Mouse (Mus musculus): ENCODE results near the gene Gm17657. TPM values are rescaled to one million over a fixed set of nuclear protein-coding genes. Genes with fewer than 3 reads are reported as not detected.
"Not testable (repeated sequence)": the region's sequence is repeated elsewhere in the genome, so short reads cannot be mapped to it uniquely, and the experiment has no call there.

The Gm17657 gene
- total RNA-seq, 2 experiments from 2014 or later: not detected

GRCm38 (mm10) chr17:29502669-29503665, 46.5 kb downstream of the Gm17657 start:
- peak; percentile 28; the same call in 1 of the 2 replicates for ATAC-seq (ENCODE audit: poor library complexity, severe bottlenecking)

GRCm38 (mm10) chr17:29502005-29502668, 47.3 kb downstream of the Gm17657 start:
- ATAC-seq (ENCODE audit: poor library complexity, severe bottlenecking): no peak

GRCm38 (mm10) chr17:29500802-29501469, 48.5 kb downstream of the Gm17657 start:
- peak; percentile 66 for ATAC-seq (ENCODE audit: poor library complexity, severe bottlenecking)

GRCm38 (mm10) chr17:29500243-29500740, 49.1 kb downstream of the Gm17657 start:
- no peak for ATAC-seq (ENCODE audit: poor library complexity, severe bottlenecking)

- ATAC-seq (ENCODE audit: poor library complexity, severe bottlenecking): no peak
Observed at GRCm38 (mm10) chr17:29499511-29499910, 49.9 kb downstream of the Gm17657 start.

GRCm38 (mm10) chr17:29498952-29499351, 50.5 kb downstream of the Gm17657 start:
- ATAC-seq (ENCODE audit: poor library complexity, severe bottlenecking): not testable (repeated sequence)

GRCm38 (mm10) chr17:29498028-29498427, 51.4 kb downstream of the Gm17657 start:
- peak; percentile 64 for ATAC-seq (ENCODE audit: poor library complexity, severe bottlenecking)

GRCm38 (mm10) chr17:29497481-29497880, 52.0 kb downstream of the Gm17657 start:
- not testable (repeated sequence) for ATAC-seq (ENCODE audit: poor library complexity, severe bottlenecking)

- ATAC-seq (ENCODE audit: poor library complexity, severe bottlenecking): no peak
Observed at GRCm38 (mm10) chr17:29497071-29497354, 52.4 kb downstream of the Gm17657 start.

- ATAC-seq (ENCODE audit: poor library complexity, severe bottlenecking): no peak
Observed at GRCm38 (mm10) chr17:29496211-29497070, 53.0 kb downstream of the Gm17657 start.

- ATAC-seq (ENCODE audit: poor library complexity, severe bottlenecking): no peak
Observed at GRCm38 (mm10) chr17:29494732-29495076, 54.7 kb downstream of the Gm17657 start.

GRCm38 (mm10) chr17:29494062-29494731, 55.2 kb downstream of the Gm17657 start:
- no peak for ATAC-seq (ENCODE audit: poor library complexity, severe bottlenecking)

GRCm38 (mm10) chr17:29493461-29493980, 55.9 kb downstream of the Gm17657 start:
- no peak for ATAC-seq (ENCODE audit: poor library complexity, severe bottlenecking)

- ATAC-seq (ENCODE audit: poor library complexity, severe bottlenecking): peak; percentile 24
Observed at GRCm38 (mm10) chr17:29492269-29493191, 56.9 kb downstream of the Gm17657 start.

GRCm38 (mm10) chr17:29491591-29492268, 57.7 kb downstream of the Gm17657 start:
- no peak for ATAC-seq (ENCODE audit: poor library complexity, severe bottlenecking)

- no peak for ATAC-seq (ENCODE audit: poor library complexity, severe bottlenecking)
Observed at GRCm38 (mm10) chr17:29490713-29491581, 58.5 kb downstream of the Gm17657 start, which contains the start of gene Pim1. Gene Pim1, plus strand, starts transcription at chr17:29490753.
